Mouse (Mus musculus) cerebellum, adult (tissue): Measurements from ENCODE around the gene Pole4.
"Not testable (repeated sequence)": the region's sequence is repeated elsewhere in the genome, so short reads cannot be mapped to it uniquely, and the experiment has no call there.

ENCODE experiments used
- ATAC-seq: cut with Nextera tagmentation; 2 replicates; pipeline ENCODE4 v1.9.2; 2017; ENCODE audit warnings: mild to moderate bottlenecking, moderate library complexity, mixed read lengths; ENCODE audit not compliant: insufficient number of reproducible peaks, low FRiP score, low TSS enrichment

The Pole4 gene

DNA sequence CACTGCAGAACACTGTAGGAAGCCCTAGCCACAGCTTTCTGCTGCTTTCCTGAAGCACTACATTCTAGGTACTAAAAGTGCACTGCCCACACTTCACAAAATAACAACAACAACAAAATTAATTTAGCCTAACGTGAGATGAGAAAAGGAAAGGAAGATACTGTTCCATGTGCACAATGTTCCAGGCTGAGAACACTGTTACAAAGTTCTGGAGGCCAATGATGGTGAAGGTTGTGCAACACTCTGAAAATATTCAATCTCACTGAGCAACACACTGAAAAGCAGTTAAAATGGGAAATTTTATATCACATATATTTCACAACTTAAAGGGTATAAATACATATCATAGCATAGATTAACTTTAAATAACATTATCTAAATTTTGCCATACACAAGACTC lies 58.2 kb downstream of the Pole4 start:
- ATAC-seq, result no peak

DNA sequence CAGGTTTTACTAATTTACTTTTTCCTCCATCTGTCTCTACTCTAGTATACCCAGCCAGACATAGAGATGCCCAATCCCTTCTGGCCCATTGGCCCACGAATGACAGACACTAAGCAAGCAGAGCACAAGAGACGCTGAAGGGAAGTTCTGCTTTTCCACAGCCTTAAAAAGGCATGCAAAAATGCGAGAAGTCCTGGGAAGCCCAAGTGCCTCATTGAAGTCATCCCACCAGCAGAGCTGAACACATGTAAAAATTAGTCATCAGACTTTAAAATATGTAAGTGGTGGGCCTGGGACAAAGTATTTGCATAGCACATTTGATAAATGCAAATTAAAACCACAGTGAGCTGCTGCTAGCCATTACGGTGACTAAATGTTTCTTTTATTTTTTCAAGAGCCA lies 65.1 kb downstream of the Pole4 start:
- no peak for ATAC-seq

DNA sequence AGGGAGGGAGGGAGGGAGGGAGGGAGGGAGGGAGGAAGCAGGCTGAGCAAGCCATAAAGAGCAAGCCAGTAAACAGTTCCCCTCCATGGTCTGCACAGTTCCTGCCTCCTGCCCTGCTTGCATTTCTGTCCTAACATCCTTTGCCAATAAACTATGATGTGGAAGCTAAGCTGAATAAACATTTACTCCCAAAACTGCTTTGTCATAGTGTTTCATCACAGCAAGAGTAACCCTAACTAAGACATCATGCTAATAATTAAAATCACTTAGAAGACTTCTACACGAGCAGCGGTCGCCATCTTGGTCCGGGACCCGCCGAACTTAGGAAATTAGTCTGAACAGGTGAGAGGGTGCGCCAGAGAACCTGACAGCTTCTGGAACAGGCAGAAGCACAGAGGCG lies 79.8 kb downstream of the Pole4 start:
- not testable (repeated sequence) for ATAC-seq

DNA sequence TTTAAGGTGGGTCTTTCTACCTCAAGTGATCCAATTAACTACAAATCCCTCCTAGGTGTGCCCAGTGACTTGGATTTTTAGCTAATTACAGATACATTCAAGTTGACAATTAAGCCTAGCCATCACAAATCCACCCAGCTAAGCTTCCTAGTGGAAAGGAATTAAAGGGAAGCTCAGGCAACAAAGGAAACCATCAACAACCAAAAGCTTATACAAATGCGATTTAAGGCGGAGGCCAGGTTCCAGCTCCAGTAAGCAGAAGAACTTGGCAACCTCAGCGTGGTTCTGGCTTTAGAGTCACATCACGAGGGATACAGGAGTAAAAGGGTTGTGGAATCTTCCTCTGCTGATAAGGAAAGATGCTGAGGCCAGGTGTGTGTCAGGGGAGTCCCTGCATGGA lies 92.0 kb downstream of the Pole4 start:
- no peak for ATAC-seq

DNA sequence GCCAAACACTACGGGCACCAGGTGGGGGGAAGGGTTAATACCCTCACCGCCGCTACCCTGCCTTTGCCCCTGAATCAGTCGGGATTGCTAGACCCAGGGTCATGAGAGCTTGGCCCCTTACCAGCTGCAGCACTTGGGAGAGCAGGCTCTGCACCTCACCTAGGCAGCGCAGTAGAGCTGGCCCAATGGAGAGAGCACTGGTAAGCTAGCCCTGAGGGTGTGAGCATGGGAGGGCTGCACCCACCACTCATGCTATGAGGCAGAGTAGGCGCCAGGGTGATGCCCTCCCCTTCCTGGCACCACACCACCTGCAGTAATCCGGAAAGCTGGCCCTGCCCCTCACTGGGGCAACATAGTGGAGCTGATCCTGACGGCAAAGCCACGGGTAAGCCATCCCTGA lies 94.1 kb downstream of the Pole4 start:
- peak; percentile 56; the same call in 1 of the 2 replicates for ATAC-seq

DNA sequence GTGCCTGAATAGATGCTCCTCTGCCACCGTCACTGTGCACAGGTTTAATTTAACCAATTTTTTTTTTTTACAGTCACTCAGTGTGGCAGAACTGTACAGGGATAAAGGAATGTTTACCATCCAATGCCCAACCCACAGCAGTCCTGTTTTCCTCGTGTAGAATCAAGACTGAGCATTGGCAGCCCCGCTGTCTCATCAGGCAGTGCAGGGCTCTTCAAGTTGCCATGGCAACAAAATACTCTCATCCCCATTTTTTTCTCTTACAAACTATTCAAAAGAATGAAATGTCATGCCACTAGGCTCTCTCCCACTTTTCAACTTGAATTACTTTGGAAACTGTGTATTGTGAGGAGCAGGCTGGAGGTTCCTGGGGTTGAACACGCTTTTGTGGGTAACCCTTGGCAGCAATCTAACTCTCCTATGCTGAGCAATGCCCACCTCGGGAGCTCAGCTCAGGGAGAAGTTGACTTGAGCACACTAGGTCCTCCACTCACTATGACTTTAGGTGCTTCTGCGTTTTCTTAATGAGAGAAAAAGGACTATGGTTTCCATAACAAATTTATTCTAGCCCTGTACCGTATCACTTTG lies 95.7 kb downstream of the Pole4 start:
- no peak for ATAC-seq

DNA sequence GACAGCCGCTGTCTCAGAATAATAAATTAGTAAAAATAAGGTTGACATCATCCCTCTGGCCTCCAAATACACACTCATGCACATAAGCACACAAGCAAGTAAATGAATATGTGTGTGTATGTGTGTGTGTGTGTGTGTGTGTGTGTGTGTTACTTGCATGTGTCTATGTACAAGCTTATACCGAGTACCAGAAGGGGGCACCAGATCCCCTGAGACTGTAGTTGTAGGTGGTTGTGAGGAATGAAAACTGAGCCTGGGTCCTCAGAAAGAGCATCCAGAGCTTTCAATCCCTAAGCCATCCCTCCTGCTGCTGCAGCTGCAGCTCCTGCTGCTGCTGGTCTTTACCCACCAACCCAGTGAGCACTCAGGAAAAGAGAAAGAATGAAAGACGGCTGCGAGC lies 96.4 kb downstream of the Pole4 start:
- ATAC-seq, result no peak

DNA sequence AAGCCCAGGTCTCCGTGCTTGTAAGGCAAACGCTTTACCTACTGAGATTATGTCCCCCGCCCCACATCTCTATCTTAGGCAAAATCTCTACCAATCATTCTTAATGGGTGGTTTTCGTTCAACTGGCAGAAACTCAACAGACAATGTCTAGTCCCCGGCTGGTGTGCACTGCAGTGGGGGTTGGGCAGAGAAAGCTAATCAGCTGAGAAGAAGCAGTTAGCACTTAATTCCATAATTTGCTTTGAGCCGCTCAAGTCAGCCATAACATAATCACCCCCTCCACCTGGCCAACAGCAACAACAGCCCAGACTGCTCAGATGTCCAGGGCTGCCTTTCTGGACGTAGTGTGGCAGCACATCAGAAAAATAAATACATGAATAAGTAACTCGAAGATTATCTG lies 100.4 kb downstream of the Pole4 start:
- no peak for ATAC-seq

DNA sequence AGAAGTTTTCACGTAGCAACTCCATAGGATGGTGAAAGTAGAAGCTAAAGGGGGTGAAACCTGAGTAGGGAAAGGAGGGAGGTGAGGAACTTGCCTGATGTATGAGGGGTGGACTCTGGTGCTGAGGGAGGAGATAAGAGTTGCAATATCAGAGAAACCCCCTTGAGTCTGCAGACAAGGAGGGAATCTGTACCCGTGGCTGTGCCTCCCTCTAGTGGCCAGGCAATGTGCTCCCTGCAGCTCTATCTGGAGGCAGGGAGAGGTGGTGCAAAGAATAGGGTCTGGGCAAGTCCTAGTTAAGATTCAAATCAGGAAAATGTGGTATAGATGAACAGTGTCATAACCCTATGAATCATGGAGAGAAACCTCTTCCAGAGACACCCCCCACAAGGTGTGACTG lies 101.5 kb downstream of the Pole4 start:
- no peak for ATAC-seq

DNA sequence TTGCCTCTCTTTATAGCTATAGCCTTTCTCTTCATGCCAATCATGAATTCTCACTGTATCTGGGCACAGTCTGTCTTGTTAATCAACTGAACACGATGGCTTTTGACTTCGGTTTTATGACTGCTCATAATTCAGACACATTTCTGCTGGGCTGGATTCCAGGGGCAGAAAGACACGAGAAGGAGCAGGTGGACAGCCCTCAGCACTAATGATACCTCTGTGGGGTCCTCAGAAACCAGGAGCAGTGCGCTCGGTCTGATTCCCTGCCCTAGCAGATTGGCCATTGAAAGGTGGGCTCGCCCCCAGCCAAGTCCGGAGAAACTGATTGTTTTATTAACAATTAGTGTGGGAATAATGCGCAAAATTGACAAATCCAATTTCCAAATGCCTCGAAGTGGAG lies 101.9 kb downstream of the Pole4 start:
- ATAC-seq, result no peak

DNA sequence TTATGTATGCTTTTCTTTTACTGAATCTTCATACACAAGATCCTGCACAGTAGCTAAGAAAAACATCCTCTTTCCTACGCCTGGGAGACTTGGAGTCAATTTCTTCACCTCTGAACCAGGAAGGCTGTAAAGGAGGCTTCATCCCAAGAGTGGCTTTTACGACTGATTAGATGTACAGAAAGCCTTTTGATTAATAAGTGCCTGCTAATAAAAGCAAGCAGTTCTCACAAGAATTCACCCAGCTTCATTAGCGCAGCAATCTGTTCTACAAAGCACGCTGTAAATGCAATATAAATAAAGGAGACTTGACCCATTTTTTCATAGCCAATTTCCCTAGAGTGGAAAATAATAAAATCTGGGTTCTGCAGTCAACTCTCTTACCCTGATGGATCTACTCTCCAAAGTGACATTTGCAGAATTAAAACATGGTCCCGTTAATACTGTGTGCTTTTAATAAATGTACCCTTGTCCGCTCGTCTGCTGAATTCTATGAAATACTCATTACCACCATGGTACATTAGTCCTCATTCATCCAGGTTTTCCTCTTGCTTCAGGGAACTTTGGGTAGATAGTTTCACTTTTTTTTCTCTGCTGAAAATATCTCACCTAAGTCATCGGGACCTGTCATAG lies 109.6 kb downstream of the Pole4 start:
- ATAC-seq, result no peak

DNA sequence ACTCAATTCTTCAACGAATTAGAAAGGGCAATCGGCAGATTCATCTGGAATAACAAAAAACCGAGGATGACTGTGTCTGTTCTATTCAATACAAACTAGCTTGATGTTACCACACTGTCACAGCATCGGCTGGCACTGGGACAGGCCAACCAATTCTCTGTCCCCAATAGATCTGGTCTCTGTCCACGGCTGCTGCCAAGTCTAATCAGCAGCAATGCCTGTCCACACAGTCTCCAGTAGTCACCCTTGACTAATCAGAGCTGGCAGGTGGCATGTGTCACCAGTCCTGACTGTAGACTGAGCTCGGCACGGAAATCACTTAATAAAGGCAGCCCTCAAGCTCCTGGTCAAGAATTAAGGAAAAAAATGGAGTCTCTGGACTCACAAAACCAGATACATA lies 115.8 kb downstream of the Pole4 start:
- no peak for ATAC-seq

DNA sequence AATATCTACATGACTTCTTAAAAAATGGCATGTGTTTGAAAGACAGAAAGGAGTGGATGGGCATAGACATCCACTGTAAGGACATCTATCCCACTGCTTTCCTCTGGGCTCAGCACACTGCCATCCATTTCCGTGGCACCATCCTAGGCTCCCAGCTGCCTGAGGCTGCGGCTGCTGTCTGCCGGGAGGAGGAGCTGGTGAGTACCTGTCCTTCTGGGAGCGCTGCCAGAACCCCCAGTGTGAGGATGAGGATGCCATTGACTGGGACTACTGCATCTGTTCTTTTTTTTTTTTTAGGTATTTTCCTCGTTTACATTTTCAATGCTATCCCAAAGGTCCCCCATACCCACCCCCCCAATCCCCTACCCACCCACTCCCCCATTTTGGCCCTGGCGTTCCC lies 119.8 kb downstream of the Pole4 start:
- no peak for ATAC-seq

DNA sequence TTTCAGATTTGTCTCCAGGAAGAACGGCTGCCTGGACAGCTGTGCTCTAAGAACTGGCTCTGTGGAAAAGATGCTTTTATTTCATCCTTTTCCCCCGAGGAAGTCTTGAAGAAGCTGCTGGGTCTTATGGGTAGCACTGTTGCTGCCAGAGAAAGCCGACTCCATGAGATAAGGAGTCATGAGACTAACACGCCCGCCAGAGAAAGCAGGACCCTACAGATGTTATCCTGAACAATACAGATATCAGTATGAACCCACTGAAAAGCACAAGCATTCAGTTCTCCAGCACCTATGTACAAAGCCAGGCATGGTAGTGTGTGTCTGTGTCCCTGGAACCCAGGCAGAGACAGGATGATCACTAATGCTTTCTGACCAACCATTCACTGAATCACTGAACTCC lies 129.7 kb downstream of the Pole4 start:
- no peak for ATAC-seq
